Mouse (Mus musculus) heart, adult 2 months (tissue): ENCODE results near the gene Ercc1. TPM values are rescaled to one million over a fixed set of nuclear protein-coding genes. Genes with fewer than 3 reads are reported as not detected.
A peak's percentile ranks its signal among the peaks of the same experiment; 100 is the strongest.

Source experiments
- DNase-seq, 2 experiments: peaks; one replicate each; pipeline ENCODE4 v3.0.0; 2021
- H3K27ac ChIP-seq: fragments of 200-600 bp; 2 replicates; pipeline ENCODE4 v1.8.1; 2022
- H3K27me3 ChIP-seq: fragments of 200-500 bp; 2 replicates; pipeline ENCODE4 v1.6.1; 2012; ENCODE audit warnings: mild to moderate bottlenecking, low read length, inconsistent platforms, mixed read lengths; ENCODE audit not compliant: control insufficient read depth, insufficient read depth
- H3K36me3 ChIP-seq: fragments of 200-500 bp; 2 replicates; pipeline ENCODE4 v1.6.1; 2012; ENCODE audit warnings: low read length, inconsistent platforms; ENCODE audit not compliant: control insufficient read depth, insufficient read depth
- H3K4me1 ChIP-seq: fragments of 200-500 bp; 2 replicates; pipeline ENCODE4 v1.6.1; 2011; ENCODE audit warnings: low read length; ENCODE audit not compliant: control insufficient read depth, insufficient read depth
- H3K4me3 ChIP-seq: fragments of 200-600 bp; 2 replicates; pipeline ENCODE4 v1.8.1; 2022
- H3K79me2 ChIP-seq: fragments of 200-500 bp; replicated peaks from 2 replicates; pipeline ENCODE4 v1.6.1; 2012; ENCODE audit warnings: mild to moderate bottlenecking, inconsistent platforms, low read length, moderate library complexity, mixed read lengths; ENCODE audit not compliant: control insufficient read depth, insufficient read depth
- H3K9ac ChIP-seq: fragments of 200-500 bp; 2 replicates; pipeline ENCODE4 v1.6.1; 2012; ENCODE audit warnings: low read depth, mild to moderate bottlenecking, control low read depth, inconsistent platforms, low read length, mixed read lengths
- CTCF ChIP-seq: fragments of 200-600 bp; IDR thresholded peaks from 2 replicates; pipeline ENCODE4 v1.8.1; 2022; ENCODE audit warnings: antibody characterized with exemption, mild to moderate bottlenecking, moderate library complexity
- EP300 ChIP-seq: fragments of 200-500 bp; IDR thresholded peaks from 2 replicates; pipeline ENCODE4 v1.6.1; 2011; ENCODE audit warnings: low read depth, low read length, control low read depth; ENCODE audit not compliant: insufficient read depth
- POLR2A ChIP-seq: fragments of 200-500 bp; IDR thresholded peaks from 2 replicates; pipeline ENCODE4 v1.6.1; 2011; ENCODE audit warnings: mild to moderate bottlenecking, low read depth, low read length, control low read depth; ENCODE audit not compliant: insufficient read depth
- WGBS: fragments of 180-500 bp; shearing (Covaris S2); methylation state at CpG from one replicate; pipeline ENCODE4 v1.1.7; 2018; 5-methylcytosine and 5-hydroxymethylcytosine counted together
- intact Hi-C: fragments of 180-260 bp; cut with DNase I; formaldehyde crosslinking; loops from one replicate; pipeline ENCODE4 v1.15.1; 2025
- polyA plus RNA-seq: library from polyadenylated mRNA; depleted of rRNA; stranded (reverse); fragments of >200 nt; gene quantifications from 2 replicates; pipeline ENCODE4 v1.2.3, GENCODE M21; 2012
- total RNA-seq, 2 experiments: library from RNA; stranded (reverse); gene quantifications; 2 replicates each; pipeline ENCODE4 v1.2.3; 2021

Ercc1 gene
- total and polyA plus RNA-seq, 3 experiments, result 46.8 to 48.6 (median 47.1) TPM

- Histone ChIP-seq H3K9ac (peak overlapping the region; percentile 70), H3K27me3 (no peaks in the 10 kb centered on the region), H3K4me3 (peak overlapping the region; percentile 84), H3K79me2 (no peaks in the 10 kb centered on the region), H3K27ac (peak overlapping the region; percentile 95), H3K36me3 (no peaks in the 10 kb centered on the region), H3K4me1 (0 out of 2 replicates have a peak, but pooled peaks cover 1% of the 10 kb centered on the region)
- peak; percentile 50 for TF ChIP-seq CTCF
- peak; percentile 86; the same call in 1 of the 2 replicates for TF ChIP-seq POLR2A
- peak; percentile 56; the same call in 1 of the 2 replicates for TF ChIP-seq EP300
- intact Hi-C loops, result no loop called here
- peak; percentile 97 for DNase-seq
- WGBS, result under 1% methylated on average over 58 of the region's 58 CpGs
Measured at GRCm38 (mm10) chr7:19308454-19309277, 35.9 kb upstream of the Ercc1 start.

- 0 out of 2 replicates have a peak, but pooled peaks cover 1% of the 10 kb centered on the region for H3K4me1 ChIP-seq
- H3K4me3 ChIP-seq, result peak overlapping the region; percentile 84
- intact Hi-C loops, result no loop called here
- DNase-seq, result peak in 1 of 2 experiments; percentile 24
- H3K9ac ChIP-seq, result peak overlapping the region; percentile 43
- no peaks in the 10 kb centered on the region for H3K36me3 ChIP-seq
- H3K79me2 ChIP-seq, result no peaks in the 10 kb centered on the region
- TF ChIP-seq EP300 (no peak), CTCF (no peak), POLR2A (no peak)
- H3K27ac ChIP-seq, result peak overlapping the region; percentile 86
- under 1% methylated on average over 48 of the region's 48 CpGs for WGBS
- no peaks in the 10 kb centered on the region for H3K27me3 ChIP-seq
Measured at GRCm38 (mm10) chr7:19309278-19309883, 35.2 kb upstream of the Ercc1 start.

- under 1% methylated on average over 49 of the region's 49 CpGs for WGBS
- TF ChIP-seq POLR2A, result peak; percentile 61; the same call in 1 of the 2 replicates
- TF ChIP-seq CTCF, result peak; percentile 65
- 0 out of 2 replicates have a peak, but pooled peaks have one; percentile 16 for TF ChIP-seq EP300
- Histone ChIP-seq H3K36me3 (no peaks in the 10 kb centered on the region), H3K79me2 (no peaks in the 10 kb centered on the region), H3K4me3 (peak within 1 kb of the TSS; percentile 84), H3K27me3 (no peaks in the 10 kb centered on the region), H3K9ac (peak within 1 kb of the TSS; percentile 51), H3K4me1 (0 out of 2 replicates have a peak, but pooled peaks cover 1% of the 10 kb centered on the region), H3K27ac (peak within 1 kb of the TSS; percentile 95)
- intact Hi-C loops, result no loop called here
- peak; percentile 94 to 96 for DNase-seq
Measured at GRCm38 (mm10) chr7:19309884-19310641, 34.5 kb upstream of the Ercc1 start, which contains the start of gene Fosb. Fosb (minus strand) TSS chr7:19310051.

- WGBS, result 44% methylated on average over 4 of the region's 4 CpGs
- intact Hi-C loops, result no loop called here
- TF ChIP-seq EP300 (no peak), POLR2A (no peak), CTCF (no peak)
- H3K79me2 ChIP-seq, result no peaks in the 10 kb centered on the region
- no peaks in the 10 kb centered on the region for H3K27me3 ChIP-seq
- no peaks in the 10 kb centered on the region for H3K36me3 ChIP-seq
- DNase-seq, result no peak
- no peak overlapping the region for H3K27ac ChIP-seq
- H3K9ac ChIP-seq, result no peak overlapping the region
- no peak overlapping the region for H3K4me3 ChIP-seq
- peaks cover 7% of the 10 kb centered on the region for H3K4me1 ChIP-seq
Measured at GRCm38 (mm10) chr7:19311991-19312390, 32.6 kb upstream of the Ercc1 start.

GRCm38 (mm10) chr7:19314033-19314432 is 30.5 kb upstream of the Ercc1 start:
- H3K27me3 ChIP-seq, result no peaks in the 10 kb centered on the region
- H3K27ac ChIP-seq, result no peak overlapping the region
- intact Hi-C loops, result loop anchor here (2.0 kb wide), 1 partner anchor 17 kb away; no protein-coding TSS in a partner anchor
- H3K4me3 ChIP-seq, result no peak overlapping the region
- H3K9ac ChIP-seq, result no peak overlapping the region
- WGBS, result 50% methylated on average over 5 of the region's 5 CpGs
- no peaks in the 10 kb centered on the region for H3K36me3 ChIP-seq
- no peak for DNase-seq
- H3K4me1 ChIP-seq, result peaks cover 8% of the 10 kb centered on the region
- TF ChIP-seq POLR2A, result no peak
- H3K79me2 ChIP-seq, result no peaks in the 10 kb centered on the region
